Mouse (Mus musculus) erythroblast, embryonic 14.5 days (primary cell): Measurements from ENCODE around the gene Zfp846. TPM values are rescaled to one million over a fixed set of nuclear protein-coding genes. Genes with fewer than 3 reads are reported as not detected.
"Not testable (repeated sequence)": the region's sequence is repeated elsewhere in the genome, so short reads cannot be mapped to it uniquely, and the experiment has no call there.

ENCODE experiments used
- H3K27me3 ChIP-seq: 2 replicates; pipeline ENCODE4 v1.6.1; 2012; ENCODE audit warnings: inconsistent platforms; ENCODE audit not compliant: control insufficient read depth
- H3K36me3 ChIP-seq: 2 replicates; pipeline ENCODE4 v1.6.1; 2012; ENCODE audit warnings: mild to moderate bottlenecking, inconsistent platforms; ENCODE audit not compliant: control insufficient read depth
- H3K4me1 ChIP-seq: 2 replicates; pipeline ENCODE4 v1.6.1; 2012; ENCODE audit warnings: inconsistent platforms; ENCODE audit not compliant: control insufficient read depth
- H3K4me3 ChIP-seq: replicated peaks from 2 replicates; pipeline ENCODE3; 2012; ENCODE audit warnings: moderate library complexity, mild to moderate bottlenecking, inconsistent platforms
- H3K9me3 ChIP-seq: 2 replicates; pipeline ENCODE4 v1.6.1; 2012; ENCODE audit warnings: low read length, inconsistent platforms, mixed read lengths; ENCODE audit not compliant: control insufficient read depth
- GATA1 ChIP-seq: IDR thresholded peaks from 2 replicates; pipeline ENCODE4 v1.6.1; 2012; ENCODE audit warnings: low read length, inconsistent platforms, mixed read lengths
- TAL1 ChIP-seq: IDR thresholded peaks from 3 replicates; pipeline ENCODE4 v1.6.1; 2012; ENCODE audit warnings: low read length, inconsistent platforms, mixed read lengths
- polyA plus RNA-seq: library from polyadenylated mRNA; stranded (reverse); fragments of >175 nt; gene quantifications from 2 replicates; pipeline ENCODE4 v1.2.3, GENCODE M21; 2012

The Zfp846 gene
- polyA plus RNA-seq, 1 experiment, result 0.11 TPM

DNA sequence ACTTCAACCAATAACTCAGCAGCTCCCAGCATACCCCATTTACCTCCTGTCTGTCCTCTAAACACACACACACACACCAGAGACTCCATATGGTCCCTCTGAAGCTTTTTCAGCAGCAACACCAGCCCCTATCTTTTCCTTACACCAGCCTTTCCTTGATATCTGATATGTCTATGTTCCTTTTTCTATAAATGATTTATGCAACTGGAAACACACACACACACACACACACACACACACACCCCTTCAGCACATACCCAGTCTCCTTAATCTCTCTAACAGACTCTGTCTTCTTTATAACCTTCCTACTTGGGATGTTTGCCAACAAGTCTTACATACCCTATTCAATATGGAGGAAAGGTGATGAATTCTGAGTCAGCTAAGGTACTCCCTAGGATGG lies 10.0 kb upstream of the Zfp846 start:
- TF ChIP-seq TAL1 (no peak), GATA1 (no peak)
- Histone ChIP-seq H3K4me1 (no peaks in the 10 kb centered on the region), H3K9me3 (no peaks in the 10 kb centered on the region), H3K4me3 (no peak overlapping the region), H3K36me3 (no peaks in the 10 kb centered on the region), H3K27me3 (no peaks in the 10 kb centered on the region)

DNA sequence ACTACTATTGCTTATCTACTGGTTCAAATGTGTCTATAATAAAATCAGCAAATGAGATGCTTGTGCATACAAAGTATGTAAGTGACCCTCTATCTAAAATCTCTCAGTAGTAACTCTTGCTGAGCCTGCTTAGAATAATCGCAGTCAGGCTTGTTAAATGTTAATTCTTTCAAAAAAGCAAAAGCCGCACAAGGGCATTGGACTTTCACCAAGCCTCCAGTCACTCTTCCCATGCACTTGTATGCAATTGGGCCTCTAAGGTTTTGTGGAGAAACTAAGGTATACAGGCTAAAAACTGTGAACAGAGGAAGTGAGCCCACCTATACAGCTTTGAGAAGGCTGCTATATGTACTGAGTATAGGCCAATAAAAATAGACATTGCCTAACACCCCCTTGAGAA lies 4.5 kb upstream of the Zfp846 start:
- Histone ChIP-seq H3K27me3 (peaks cover 9% of the 10 kb centered on the region), H3K4me1 (peaks cover 8% of the 10 kb centered on the region), H3K9me3 (no peaks in the 10 kb centered on the region), H3K4me3 (no peak overlapping the region), H3K36me3 (no peaks in the 10 kb centered on the region)
- TF ChIP-seq GATA1, result no peak
- TF ChIP-seq TAL1, result no peak

DNA sequence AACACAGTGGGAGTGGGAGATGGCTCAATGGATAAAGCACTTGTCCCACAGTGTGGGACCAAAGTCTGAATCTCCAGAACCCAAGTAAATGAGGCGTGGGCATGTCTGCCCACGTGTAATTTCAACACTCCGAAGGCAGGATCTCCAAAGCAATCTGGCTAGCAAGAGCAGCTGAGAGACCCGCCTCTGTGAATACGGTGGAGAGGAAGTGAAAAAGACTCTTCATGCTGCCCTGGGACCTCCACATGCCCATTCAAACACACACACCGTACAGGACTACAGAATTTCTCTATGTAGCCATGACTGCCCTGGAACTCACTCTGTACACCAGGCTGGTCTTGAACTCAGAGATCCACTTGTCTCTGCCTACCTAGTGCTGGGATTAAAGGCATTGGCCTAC lies 20.2 kb downstream of the Zfp846 start:
- no peaks in the 10 kb centered on the region for H3K27me3 ChIP-seq

DNA sequence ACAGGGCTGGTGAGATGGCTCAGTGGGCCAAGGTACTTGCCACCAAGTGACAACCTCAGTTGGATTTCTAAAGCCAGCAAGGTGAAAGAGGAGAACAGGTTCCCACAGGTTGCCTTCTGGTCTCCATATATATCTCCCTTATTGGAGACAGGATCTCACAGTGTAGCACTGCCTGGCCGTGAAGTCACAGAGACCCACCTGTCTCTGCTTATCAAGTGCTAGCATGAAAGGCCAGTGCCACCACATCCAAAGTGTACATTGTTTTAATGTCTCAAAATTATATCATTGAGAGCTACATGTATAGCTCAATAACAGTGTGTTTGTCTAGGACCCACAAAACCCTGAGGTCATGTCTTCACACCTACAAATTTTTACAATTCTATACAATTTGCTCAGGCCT lies 25.2 kb downstream of the Zfp846 start:
- H3K4me3 ChIP-seq, result no peak overlapping the region
- H3K9me3 ChIP-seq, result peaks cover 2% of the 10 kb centered on the region; the same call in 1 of the 2 replicates
- H3K36me3 ChIP-seq, result no peaks in the 10 kb centered on the region
- H3K4me1 ChIP-seq, result peaks cover 8% of the 10 kb centered on the region
- TF ChIP-seq TAL1 (no peak), GATA1 (no peak)
- no peaks in the 10 kb centered on the region for H3K27me3 ChIP-seq

More for the DNA sequence above, 20.2 kb downstream of the Zfp846 start:
- Histone ChIP-seq H3K36me3 (no peaks in the 10 kb centered on the region), H3K4me3 (no peak overlapping the region), H3K9me3 (no peaks in the 10 kb centered on the region), H3K4me1 (no peaks in the 10 kb centered on the region; the same call in 1 of the 2 replicates)
- TF ChIP-seq TAL1 (no peak), GATA1 (no peak)

DNA sequence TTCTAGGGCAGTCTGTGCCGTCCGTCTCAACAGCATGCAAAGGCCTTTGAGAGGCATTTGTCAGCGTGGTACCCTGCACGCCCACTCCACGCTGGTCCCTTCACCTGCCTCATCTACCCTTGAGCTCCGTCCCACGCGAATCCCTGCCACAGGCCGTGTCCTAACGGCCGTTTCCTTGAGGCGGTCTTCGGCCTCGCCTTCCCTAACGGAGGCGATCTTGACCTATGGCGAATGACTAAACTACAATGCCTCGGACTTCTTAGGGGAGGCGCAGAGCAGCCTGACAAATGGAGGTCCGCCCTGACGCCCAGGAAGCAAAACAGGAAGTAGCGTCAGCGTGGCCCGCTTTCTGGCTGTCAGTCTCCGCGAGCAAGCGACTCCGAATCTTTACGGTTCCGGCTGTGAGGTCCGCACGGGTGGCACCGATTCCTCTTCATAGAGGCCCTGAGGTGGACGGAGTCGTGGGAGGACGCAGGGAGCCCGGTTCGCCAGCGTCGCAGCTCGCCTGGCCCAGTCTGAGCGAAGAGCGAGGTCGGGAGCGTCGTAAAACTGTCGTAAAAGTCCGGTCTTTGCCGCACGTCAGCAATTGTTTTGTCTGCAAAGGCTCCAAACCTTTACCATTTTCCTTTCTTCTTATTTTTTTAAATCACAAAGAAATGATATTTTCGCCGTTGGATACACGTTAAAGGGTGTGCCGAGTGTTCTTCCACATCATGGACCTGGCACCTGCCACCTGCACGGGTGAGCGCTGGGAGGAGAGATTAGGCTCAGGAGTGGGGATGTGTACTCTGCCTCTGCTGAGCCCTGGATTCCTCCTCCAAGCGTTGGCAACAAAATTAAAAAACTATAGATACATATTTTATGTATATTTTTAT lies 26.2 kb downstream of the Zfp846 start:
- peaks cover 2% of the 10 kb centered on the region; the same call in 1 of the 2 replicates for H3K9me3 ChIP-seq
- H3K36me3 ChIP-seq, result no peaks in the 10 kb centered on the region
- peaks cover 8% of the 10 kb centered on the region for H3K4me1 ChIP-seq
- H3K27me3 ChIP-seq, result no peaks in the 10 kb centered on the region
- peak overlapping the region; percentile 94 for H3K4me3 ChIP-seq
- no peak for TF ChIP-seq TAL1
- no peak for TF ChIP-seq GATA1

DNA sequence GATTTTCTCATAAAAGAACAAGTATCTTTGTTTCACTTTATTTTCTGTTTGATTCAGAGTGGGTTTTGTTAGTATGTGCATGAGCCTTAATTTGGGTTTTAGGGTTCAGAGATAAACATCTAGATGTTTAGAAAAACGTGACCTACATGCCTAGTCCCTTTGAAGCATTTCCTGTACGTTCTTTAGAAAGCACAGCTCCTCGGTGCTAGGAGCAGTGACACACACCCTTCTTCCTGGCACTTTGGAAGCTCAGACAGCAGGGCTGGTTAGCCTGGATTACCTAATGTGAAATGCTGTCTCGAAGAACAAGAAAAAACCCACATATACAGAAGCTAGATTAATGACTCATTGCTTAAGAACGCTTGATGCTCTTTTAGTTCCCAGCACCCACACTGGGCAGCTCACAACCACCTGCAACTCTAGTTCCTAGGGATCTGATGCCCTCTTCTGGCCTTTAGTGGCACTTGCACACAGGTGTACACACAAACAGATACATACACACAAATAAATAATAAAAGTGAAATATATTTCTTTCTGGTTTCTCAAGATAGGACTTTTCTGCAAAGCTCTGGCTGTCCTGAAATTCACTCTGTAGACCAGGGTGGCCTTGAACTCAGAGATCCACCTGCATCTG lies 28.9 kb downstream of the Zfp846 start:
- TF ChIP-seq TAL1 (no peak), GATA1 (no peak)
- Histone ChIP-seq H3K27me3 (no peaks in the 10 kb centered on the region), H3K4me3 (no peak overlapping the region), H3K9me3 (peaks cover 2% of the 10 kb centered on the region; the same call in 1 of the 2 replicates), H3K4me1 (peaks cover 8% of the 10 kb centered on the region), H3K36me3 (no peaks in the 10 kb centered on the region)

DNA sequence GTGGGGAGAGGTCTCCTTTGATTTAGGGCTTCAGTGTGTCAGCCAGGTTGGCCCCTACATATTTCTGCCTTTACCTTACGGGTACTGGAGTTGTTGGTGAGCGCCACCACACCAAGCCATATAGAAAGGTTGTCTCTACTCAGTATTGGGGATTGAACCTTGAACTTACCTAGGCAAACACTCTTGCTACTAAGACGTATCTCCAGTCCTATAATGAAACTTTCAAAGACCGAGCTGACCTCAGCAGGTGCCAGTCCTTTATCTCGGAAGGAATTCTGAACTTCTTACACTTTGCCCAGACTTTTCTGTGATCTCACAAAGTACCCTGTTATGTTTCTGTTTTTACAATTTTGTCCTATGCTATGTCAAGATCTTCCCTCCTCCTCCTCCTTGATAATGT lies 30.9 kb downstream of the Zfp846 start:
- Histone ChIP-seq H3K9me3 (peaks cover 2% of the 10 kb centered on the region; the same call in 1 of the 2 replicates), H3K27me3 (no peaks in the 10 kb centered on the region), H3K36me3 (no peaks in the 10 kb centered on the region), H3K4me3 (no peak overlapping the region), H3K4me1 (peaks cover 4% of the 10 kb centered on the region)
- TF ChIP-seq GATA1, result no peak
- TF ChIP-seq TAL1, result no peak

DNA sequence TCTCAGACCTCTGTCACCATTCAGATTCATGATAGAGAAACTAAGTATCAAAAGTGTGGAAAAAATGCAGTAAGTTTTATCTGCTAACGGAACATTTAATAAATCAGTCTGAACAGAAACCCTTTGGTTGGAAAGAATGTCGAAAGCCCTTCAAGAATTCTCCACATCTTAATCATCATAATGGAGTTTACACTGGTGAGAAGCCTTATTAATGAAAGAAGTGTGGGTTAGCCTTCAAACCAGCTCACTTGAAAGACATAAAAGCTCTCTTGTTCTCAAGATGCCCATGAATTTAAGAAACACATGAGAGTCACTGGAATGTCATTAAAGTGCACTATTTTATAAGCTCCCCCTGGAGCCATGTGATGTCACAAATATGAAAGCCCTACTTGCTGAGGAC lies 35.6 kb downstream of the Zfp846 start:
- H3K36me3 ChIP-seq, result no peaks in the 10 kb centered on the region
- no peak for TF ChIP-seq TAL1
- TF ChIP-seq GATA1, result no peak
- no peaks in the 10 kb centered on the region for H3K27me3 ChIP-seq
- H3K4me1 ChIP-seq, result no peaks in the 10 kb centered on the region
- H3K9me3 ChIP-seq, result no peaks in the 10 kb centered on the region
- H3K4me3 ChIP-seq, result no peak overlapping the region

DNA sequence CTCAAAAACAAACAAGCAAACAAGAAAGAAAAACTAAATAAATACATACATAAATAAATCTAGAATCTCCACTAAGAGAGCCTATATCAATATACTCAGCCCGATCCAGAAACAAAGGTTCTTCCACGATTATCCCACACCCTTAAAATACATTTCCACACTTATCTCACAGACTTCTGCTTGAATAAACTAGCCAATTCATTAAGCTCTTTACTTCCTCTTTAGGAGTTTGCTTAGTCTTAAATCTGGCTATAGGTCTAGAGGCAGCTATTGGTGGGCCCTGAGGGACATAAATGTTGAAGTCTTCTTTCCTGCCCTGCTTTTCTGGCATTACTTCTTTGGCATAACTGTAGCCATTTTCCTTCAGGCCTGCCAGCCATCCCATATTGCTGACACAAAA lies 50.2 kb downstream of the Zfp846 start:
- no peaks in the 10 kb centered on the region for H3K9me3 ChIP-seq
- H3K4me1 ChIP-seq, result no peaks in the 10 kb centered on the region
- no peaks in the 10 kb centered on the region for H3K27me3 ChIP-seq
- H3K4me3 ChIP-seq, result no peak overlapping the region
- no peak for TF ChIP-seq TAL1
- TF ChIP-seq GATA1, result no peak
- no peaks in the 10 kb centered on the region for H3K36me3 ChIP-seq

DNA sequence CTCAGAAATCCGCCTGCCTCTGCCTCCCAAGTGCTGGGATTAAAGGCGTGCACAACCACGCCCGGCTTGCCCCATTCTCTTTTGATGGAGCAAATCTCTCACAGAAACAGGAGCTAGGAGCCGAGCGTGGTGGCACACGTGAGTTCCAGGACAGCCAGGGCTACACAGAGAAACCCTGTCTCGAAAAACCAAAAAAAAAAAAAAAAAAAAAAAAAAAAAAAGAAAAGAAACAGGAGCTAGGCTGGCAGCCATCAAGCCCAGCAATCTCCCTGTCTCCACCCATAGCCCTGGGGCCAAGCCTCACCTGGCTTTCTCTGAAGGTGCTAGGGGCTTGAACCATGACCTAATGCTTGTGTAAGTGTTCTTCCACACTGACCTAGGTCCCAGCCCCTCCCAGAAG lies 54.6 kb downstream of the Zfp846 start:
- peaks cover 28% of the 10 kb centered on the region for H3K36me3 ChIP-seq
- H3K4me1 ChIP-seq, H3K9me3 ChIP-seq, H3K4me3 ChIP-seq, H3K27me3 ChIP-seq: not testable (repeated sequence)
